Mouse (Mus musculus) midbrain, embryonic 16.5 days (tissue): ENCODE measurements around the gene Hdac5. TPM values are rescaled to one million over a fixed set of nuclear protein-coding genes. Genes with fewer than 3 reads are reported as not detected.
"Not testable (repeated sequence)": the region's sequence is repeated elsewhere in the genome, so short reads cannot be mapped to it uniquely, and the experiment has no call there.

Experiments used
- ATAC-seq: fragments of 200-750 bp; cut with Nextera tagmentation; 2 replicates; pipeline ENCODE4 v1.8.0; 2017; ENCODE audit warnings: moderate TSS enrichment
- H3K27ac ChIP-seq: fragments of 300-500 bp; sonication (generic); 2 replicates; pipeline ENCODE4 v1.5.1; 2014; ENCODE audit warnings: mild to moderate bottlenecking, low read length, mixed read lengths
- H3K27me3 ChIP-seq: fragments of 300-500 bp; sonication (generic); 2 replicates; pipeline ENCODE4 v1.6.1; 2014; ENCODE audit warnings: low read depth, low read length, mixed read lengths; ENCODE audit not compliant: control insufficient read depth, insufficient read depth
- H3K36me3 ChIP-seq: fragments of 300-500 bp; sonication (generic); 2 replicates; pipeline ENCODE4 v1.6.1; 2014; ENCODE audit warnings: mild to moderate bottlenecking, low read length, moderate library complexity, mixed read lengths; ENCODE audit not compliant: control insufficient read depth, insufficient read depth
- H3K4me1 ChIP-seq: fragments of 300-500 bp; sonication (generic); 2 replicates; pipeline ENCODE4 v1.6.1; 2014; ENCODE audit warnings: mild to moderate bottlenecking, low read length, mixed read lengths; ENCODE audit not compliant: control insufficient read depth, insufficient read depth
- H3K4me2 ChIP-seq: fragments of 300-500 bp; sonication (generic); 2 replicates; pipeline ENCODE4 v1.6.1; 2014; ENCODE audit warnings: mild to moderate bottlenecking, low read length, mixed read lengths
- H3K4me3 ChIP-seq: fragments of 300-500 bp; sonication (generic); 2 replicates; pipeline ENCODE4 v1.5.1; 2014; ENCODE audit warnings: low read depth, mild to moderate bottlenecking, low read length, moderate library complexity, mixed read lengths
- H3K9ac ChIP-seq: fragments of 300-500 bp; sonication (generic); 2 replicates; pipeline ENCODE4 v1.6.1; 2014; ENCODE audit warnings: low read depth, low read length, mixed read lengths
- H3K9me3 ChIP-seq: fragments of 300-500 bp; sonication (generic); replicated peaks from 2 replicates; pipeline ENCODE4 v1.6.1; 2014; ENCODE audit warnings: mild to moderate bottlenecking, low read length, mixed read lengths; ENCODE audit not compliant: control insufficient read depth, poor library complexity, severe bottlenecking
- WGBS: fragments of 180-500 bp; shearing (Covaris S2); extraction: QIAGEN DNeasy Blood & Tissue Kit; methylation state at CpG from one replicate; pipeline ENCODE4 v1.1.7; 2014; 5-methylcytosine and 5-hydroxymethylcytosine counted together
- polyA plus RNA-seq: library from polyadenylated mRNA; unstranded; fragments of >200 nt; fragmentation: Nextera tagmentation; extraction: Ambion mirVana; gene quantifications from 2 replicates; pipeline ENCODE4 v1.2.1, GENCODE M21; 2015

Gene Hdac5
- polyA plus RNA-seq, 1 experiment from 2014 or later, result 74.4 TPM

GRCm38 (mm10) chr11:102159781-102160180 is 70.2 kb downstream of the Hdac5 start:
- Histone ChIP-seq H3K4me2 (no peak overlapping the region), H3K27me3 (no peaks in the 10 kb centered on the region), H3K36me3 (peaks cover 17% of the 10 kb centered on the region), H3K9ac (no peak overlapping the region), H3K4me3 (no peak overlapping the region), H3K4me1 (peaks cover 9% of the 10 kb centered on the region), H3K9me3 (no peaks in the 10 kb centered on the region), H3K27ac (no peak overlapping the region)
- no peak for ATAC-seq
- WGBS, result 70% methylated on average over 5 of the region's 5 CpGs

- H3K36me3 ChIP-seq, H3K4me3 ChIP-seq, ATAC-seq, H3K4me2 ChIP-seq, H3K27me3 ChIP-seq, H3K9me3 ChIP-seq, H3K27ac ChIP-seq, H3K9ac ChIP-seq: not testable (repeated sequence)
- H3K4me1 ChIP-seq, result peaks cover 13% of the 10 kb centered on the region
- WGBS, result 95% methylated on average over 2 of the region's 2 CpGs
Measured at GRCm38 (mm10) chr11:102158024-102158423, 71.9 kb downstream of the Hdac5 start.

GRCm38 (mm10) chr11:102156786-102157089 is 73.2 kb downstream of the Hdac5 start:
- Histone ChIP-seq H3K9me3 (no peaks in the 10 kb centered on the region), H3K9ac (no peak overlapping the region), H3K36me3 (peaks cover 9% of the 10 kb centered on the region; the same call in 1 of the 2 replicates), H3K4me3 (no peak overlapping the region), H3K4me2 (no peak overlapping the region), H3K27ac (no peak overlapping the region), H3K4me1 (peaks cover 13% of the 10 kb centered on the region), H3K27me3 (no peaks in the 10 kb centered on the region)
- ATAC-seq, result peak; percentile 52; the same call in 1 of the 2 replicates
- WGBS, result 19% methylated on average over 1 of the region's 1 CpGs

GRCm38 (mm10) chr11:102156039-102156785 is 73.8 kb downstream of the Hdac5 start, which contains the start of gene Tmem101:
Gene Tmem101, minus strand, starts transcription at chr11:102156404.
- H3K4me2 ChIP-seq, result peak within 1 kb of the TSS; percentile 96
- under 1% methylated on average over 37 of the region's 37 CpGs for WGBS
- H3K27ac ChIP-seq, result peak within 1 kb of the TSS; percentile 86
- ATAC-seq, result peak; percentile 90
- H3K4me3 ChIP-seq, result peak within 1 kb of the TSS; percentile 75
- peaks cover 13% of the 10 kb centered on the region for H3K4me1 ChIP-seq
- H3K9me3 ChIP-seq, result no peaks in the 10 kb centered on the region
- H3K36me3 ChIP-seq, result peaks cover 9% of the 10 kb centered on the region; the same call in 1 of the 2 replicates
- peak within 1 kb of the TSS; percentile 80 for H3K9ac ChIP-seq
- no peaks in the 10 kb centered on the region for H3K27me3 ChIP-seq

GRCm38 (mm10) chr11:102147213-102147989 is 82.6 kb downstream of the Hdac5 start:
- ATAC-seq, result no peak
- peaks cover 61% of the 10 kb centered on the region for H3K27me3 ChIP-seq
- H3K4me1 ChIP-seq, result peaks cover 3% of the 10 kb centered on the region
- H3K27ac ChIP-seq, result no peak overlapping the region
- no peak overlapping the region for H3K9ac ChIP-seq
- no peak overlapping the region for H3K4me2 ChIP-seq
- WGBS, result 15% methylated on average over 34 of the region's 34 CpGs
- no peaks in the 10 kb centered on the region for H3K9me3 ChIP-seq
- H3K4me3 ChIP-seq, result no peak overlapping the region
- 0 out of 2 replicates have a peak, but pooled peaks cover under 1% of the 10 kb centered on the region for H3K36me3 ChIP-seq

- no peak overlapping the region for H3K4me2 ChIP-seq
- no peaks in the 10 kb centered on the region for H3K9me3 ChIP-seq
- no peak overlapping the region for H3K4me3 ChIP-seq
- peaks cover 3% of the 10 kb centered on the region for H3K4me1 ChIP-seq
- H3K27me3 ChIP-seq, result peaks cover 61% of the 10 kb centered on the region
- no peak overlapping the region for H3K27ac ChIP-seq
- H3K36me3 ChIP-seq, result no peaks in the 10 kb centered on the region
- ATAC-seq, result no peak
- no peak overlapping the region for H3K9ac ChIP-seq
- 13% methylated on average over 17 of the region's 17 CpGs for WGBS
Measured at GRCm38 (mm10) chr11:102146531-102146930, 83.4 kb downstream of the Hdac5 start.

GRCm38 (mm10) chr11:102146005-102146404 is 84.0 kb downstream of the Hdac5 start:
- no peaks in the 10 kb centered on the region for H3K9me3 ChIP-seq
- no peak overlapping the region for H3K9ac ChIP-seq
- ATAC-seq, result no peak
- no peak overlapping the region for H3K4me2 ChIP-seq
- no peak overlapping the region for H3K4me3 ChIP-seq
- no peak overlapping the region for H3K27ac ChIP-seq
- 4% methylated on average over 16 of the region's 16 CpGs for WGBS
- peaks cover 61% of the 10 kb centered on the region for H3K27me3 ChIP-seq
- peaks cover 3% of the 10 kb centered on the region for H3K4me1 ChIP-seq
- no peaks in the 10 kb centered on the region for H3K36me3 ChIP-seq

- Histone ChIP-seq H3K4me3 (0 out of 2 replicates have a peak within 1 kb of the TSS, but pooled peaks have one; percentile 3), H3K27ac (no peak within 1 kb of the TSS), H3K9me3 (no peaks in the 10 kb centered on the region), H3K4me1 (peaks cover 3% of the 10 kb centered on the region), H3K36me3 (no peaks in the 10 kb centered on the region), H3K4me2 (peak within 1 kb of the TSS; percentile 15; the same call in 1 of the 2 replicates), H3K27me3 (peaks cover 61% of the 10 kb centered on the region), H3K9ac (no peak within 1 kb of the TSS)
- under 1% methylated on average over 40 of the region's 50 CpGs for WGBS
- ATAC-seq, result no peak
Measured at GRCm38 (mm10) chr11:102145471-102146001, 84.4 kb downstream of the Hdac5 start, which contains the start of gene Nags. Gene Nags, plus strand, starts transcription at chr11:102145513.
